Mouse (Mus musculus) liver, embryonic 14.5 days (tissue): ENCODE data around the gene Agap1.

Experiments
- CTCF ChIP-seq: IDR thresholded peaks from 2 replicates; pipeline ENCODE4 v1.5.1; 2016; ENCODE audit warnings: antibody characterized with exemption, low read depth, control low read depth
- EP300 ChIP-seq: IDR thresholded peaks from 2 replicates; pipeline ENCODE4 v1.6.1; 2016; ENCODE audit warnings: antibody characterized with exemption, low read depth

- TF ChIP-seq CTCF (no peak), EP300 (no peak)
These were observed 284.6 kb downstream of the Agap1 start for GRCm38 (mm10) chr1:89739067-89739774.
